Mouse (Mus musculus) fat pad, adult 2 months (tissue): Measurements from ENCODE around the gene Zfand2a.

Experiments
- DNase-seq: peaks from one replicate; pipeline ENCODE4 v3.0.0-alpha.2; 2011; ENCODE audit warnings: low read depth, low spot score; ENCODE audit errors: extremely low read depth

The Zfand2a gene

DNA sequence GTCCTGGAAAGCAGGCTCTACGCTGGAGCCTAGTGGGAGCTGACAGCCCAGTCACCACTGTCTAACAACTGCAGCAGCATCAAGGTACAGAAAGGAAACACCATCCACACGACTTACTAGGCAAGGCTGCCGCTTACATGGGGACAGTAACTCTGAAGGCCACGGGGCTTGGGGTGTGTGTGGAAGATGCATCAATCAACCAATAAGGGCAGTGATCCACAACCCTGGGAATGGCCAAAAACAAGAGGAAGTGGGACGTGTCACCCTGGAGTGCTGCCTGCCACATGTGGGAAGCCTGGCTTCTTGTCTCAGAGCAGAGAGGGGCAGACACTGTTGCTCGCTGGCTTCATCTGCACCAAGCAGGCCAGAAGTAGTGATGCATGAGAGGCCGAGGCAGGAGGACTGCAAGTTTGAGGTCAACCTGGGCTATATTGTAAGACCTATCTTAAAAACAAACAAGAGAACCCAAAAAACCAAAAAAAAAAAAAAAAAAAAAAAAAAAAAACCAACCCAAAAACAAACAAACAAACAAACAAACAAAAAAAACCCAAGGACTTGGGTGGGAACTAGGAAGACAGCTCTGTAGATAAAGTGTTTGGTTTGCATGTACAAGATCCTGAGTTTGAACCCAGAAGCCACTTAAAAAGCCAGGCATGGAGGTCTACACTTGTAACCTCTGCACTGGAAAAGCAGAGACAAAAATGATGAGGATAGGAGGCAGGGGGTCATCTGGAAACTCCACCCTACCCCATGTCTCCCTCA is 51.4 kb downstream of the Zfand2a start:
- no peak for DNase-seq

DNA sequence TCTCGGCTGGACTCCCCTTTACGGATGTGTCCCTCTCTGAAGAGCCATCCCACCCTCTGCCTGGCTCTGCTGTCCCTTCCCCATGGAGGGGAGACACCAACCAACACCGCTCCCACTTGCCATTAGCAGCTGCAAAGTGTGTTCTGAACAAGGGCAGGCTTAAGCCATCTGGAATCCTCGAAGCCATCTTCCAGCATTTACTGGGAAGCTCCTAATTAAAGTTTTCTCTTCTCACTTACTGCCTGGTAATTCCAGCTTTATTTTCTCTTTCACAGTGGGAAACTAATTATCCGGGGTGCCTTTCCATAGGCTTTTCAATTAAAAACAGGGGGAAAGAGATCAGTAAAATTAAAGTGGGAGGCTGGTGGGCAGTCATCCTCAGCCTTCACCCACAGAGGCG is 52.0 kb downstream of the Zfand2a start:
- DNase-seq = no peak

DNA sequence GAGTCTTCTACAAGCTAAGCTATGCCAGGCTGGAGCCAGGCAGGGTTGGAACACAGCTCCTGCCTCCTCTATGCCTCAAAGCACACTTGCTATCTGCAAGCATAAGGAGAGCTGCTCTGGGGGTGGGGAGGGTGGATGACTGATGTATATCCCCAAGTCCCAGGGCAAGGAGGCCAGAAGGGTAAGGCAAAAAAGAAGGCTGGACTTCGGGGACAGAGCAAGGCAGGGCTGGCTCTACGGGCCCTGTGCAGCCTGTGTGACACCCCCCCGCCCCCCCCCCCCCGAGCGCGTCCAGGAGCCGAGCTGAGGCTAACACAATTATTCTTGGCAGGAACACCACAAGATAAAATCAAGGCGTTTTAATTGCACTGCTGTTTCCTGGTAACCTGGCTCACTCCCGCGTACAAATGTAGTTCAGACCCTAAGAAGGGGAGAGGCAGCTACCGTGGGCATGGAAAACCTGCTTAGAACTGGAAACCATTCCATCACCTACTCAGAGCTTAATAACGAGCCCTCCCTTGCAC is 54.5 kb downstream of the Zfand2a start:
- peak; percentile 31 for DNase-seq

DNA sequence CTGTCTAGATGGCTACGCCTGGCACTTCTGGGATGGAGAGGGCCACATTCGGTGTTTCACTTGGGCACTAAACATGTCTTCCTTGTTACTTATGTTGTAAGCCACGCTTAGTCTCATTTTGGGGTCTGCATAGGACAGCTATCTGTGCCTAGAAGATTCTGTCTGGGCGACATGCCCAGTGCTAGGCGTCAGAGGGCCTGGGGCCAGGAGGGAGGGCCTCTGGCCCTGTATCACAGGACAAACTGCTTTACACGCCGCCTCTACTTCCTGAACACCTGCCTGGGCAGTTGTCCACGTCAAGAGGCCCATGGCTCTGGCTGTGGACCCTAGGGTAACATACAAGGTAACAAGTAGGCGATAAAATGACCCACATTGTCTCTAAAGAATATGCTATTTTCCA is 56.4 kb downstream of the Zfand2a start:
- no peak for DNase-seq

DNA sequence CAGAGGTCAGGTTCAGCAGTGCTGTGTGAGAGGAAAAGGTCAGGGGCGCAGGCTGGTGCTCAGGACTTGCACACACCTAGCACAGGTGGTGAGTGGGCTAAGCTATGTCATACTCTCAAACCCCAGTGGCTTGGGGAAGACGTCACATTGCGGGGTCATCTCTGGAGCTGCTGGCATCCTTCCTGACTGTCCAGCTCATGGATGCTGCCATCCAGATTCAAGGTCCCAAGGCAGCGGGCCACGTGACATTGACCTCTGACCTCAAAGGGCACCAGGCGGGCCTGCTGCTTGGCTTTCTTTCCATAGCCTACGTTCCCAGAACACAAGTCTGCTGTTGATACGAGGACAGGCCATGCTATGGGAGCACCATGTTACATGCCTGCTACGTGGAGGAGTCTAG is 57.3 kb downstream of the Zfand2a start:
- DNase-seq = no peak

DNA sequence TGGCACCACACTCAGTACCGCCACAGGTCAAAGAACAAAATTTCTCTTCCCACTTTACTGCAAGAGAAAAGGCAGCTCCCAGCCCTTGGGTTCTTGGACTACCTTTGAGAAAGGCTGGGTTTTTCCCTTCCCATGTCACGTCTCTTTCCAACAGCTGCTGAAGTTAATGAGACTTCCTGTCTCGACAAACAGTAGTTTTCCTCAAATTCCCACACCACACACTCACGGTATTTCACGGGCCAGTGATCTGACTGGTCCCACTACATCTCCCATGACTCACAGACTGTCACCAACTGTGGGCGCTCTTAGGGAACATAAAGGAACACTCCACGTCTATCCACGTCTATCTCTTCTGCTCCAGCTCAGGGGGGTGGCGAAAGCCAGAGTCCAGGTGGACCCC is 59.2 kb downstream of the Zfand2a start:
- DNase-seq = no peak

DNA sequence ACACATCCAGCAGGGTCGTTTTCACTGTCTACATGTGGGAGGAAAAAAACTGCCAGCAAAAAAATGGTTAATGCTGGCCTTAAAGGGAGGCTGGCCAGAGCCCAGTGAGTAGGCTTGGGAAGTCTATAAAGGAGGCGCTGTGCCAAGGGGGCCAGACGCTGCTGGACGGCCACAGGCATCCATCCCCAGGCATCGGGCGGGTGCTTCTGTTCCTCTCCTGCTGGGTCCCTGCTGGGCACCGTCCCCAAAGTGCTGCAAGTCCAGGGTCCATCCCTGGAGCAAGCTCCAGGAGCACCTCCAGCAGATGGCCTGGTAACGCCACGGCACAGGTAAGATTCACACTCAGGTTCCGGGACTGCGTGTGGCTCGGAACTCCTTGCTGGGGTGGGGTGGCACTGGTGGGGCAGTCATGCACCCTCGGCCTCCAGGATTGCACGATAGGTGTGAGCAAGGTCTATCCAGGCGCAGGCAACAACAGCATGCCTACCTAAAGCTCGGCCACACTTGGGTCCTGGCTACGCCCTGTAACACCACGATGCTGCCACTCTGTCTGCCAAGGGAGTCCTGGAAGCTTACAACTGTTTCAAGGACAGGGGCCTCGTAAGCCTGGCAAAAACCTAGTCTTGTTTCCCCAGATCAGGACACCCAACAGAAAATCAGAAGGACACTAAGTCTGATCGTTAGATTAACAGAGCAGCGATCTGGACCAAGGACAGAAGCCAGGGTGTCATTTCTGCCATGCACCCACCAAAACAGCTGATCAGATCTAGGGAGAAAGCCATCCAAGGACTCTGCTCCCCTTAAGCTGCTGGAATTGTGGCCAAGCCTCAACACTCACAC is 61.1 kb downstream of the Zfand2a start, which contains the start of gene Gper1:
Gene Gper1, plus strand, starts transcription at position 126 of the 840 bp plus-strand sequence.
- DNase-seq = no peak
